Mouse (Mus musculus): ENCODE measurements at regions not wholly inside any gene's neighbourhood (a gene's known extent, or its start where the extent isn't known, plus 50 kb on each side); places are given as distances from the start of the nearest gene placed in this dataset.

GRCm38 (mm10) chr2:159491090-159491489, 696.5 kb downstream of the Dhx35 start:
- no peaks in the 10 kb centered on the region for H3K36me3 ChIP-seq (ENCODE audit: control insufficient read depth, insufficient read depth, low read length)
- no peaks in the 10 kb centered on the region for H3K27me3 ChIP-seq (ENCODE audit: control insufficient read depth, insufficient read depth, low read length)
- H3K9me3 ChIP-seq (ENCODE audit: control insufficient read depth, low read length): no peaks in the 10 kb centered on the region
- no peak overlapping the region for H3K9ac ChIP-seq (ENCODE audit: low read length)
- WGBS: 66% methylated on average over 3 of the region's 3 CpGs
- H3K27ac ChIP-seq (replicated peaks; ENCODE audit: low read depth, low read length): no peak overlapping the region
- H3K4me3 ChIP-seq (ENCODE audit: low read depth, low read length): no peak overlapping the region
- no peak for ATAC-seq (ENCODE audit: insufficient number of reproducible peaks, low FRiP score, low TSS enrichment, low read depth)
- H3K4me1 ChIP-seq (ENCODE audit: control insufficient read depth, insufficient read depth, low read length): no peaks in the 10 kb centered on the region
- no peak overlapping the region for H3K4me2 ChIP-seq (ENCODE audit: low read depth, severe bottlenecking)
- DNase-seq (ENCODE audit: low spot score): no peak

- H3K9ac ChIP-seq (ENCODE audit: low read length): no peak overlapping the region
- H3K4me1 ChIP-seq (ENCODE audit: control insufficient read depth, insufficient read depth, low read length): peaks cover 7% of the 10 kb centered on the region
- H3K9me3 ChIP-seq (ENCODE audit: control insufficient read depth, low read length): no peaks in the 10 kb centered on the region
- H3K27me3 ChIP-seq (ENCODE audit: control insufficient read depth, insufficient read depth, low read length): no peaks in the 10 kb centered on the region
- DNase-seq (ENCODE audit: low spot score) (peak; percentile 34), ATAC-seq (ENCODE audit: insufficient number of reproducible peaks, low FRiP score, low TSS enrichment, low read depth) (peak; percentile 47; the same call in 1 of the 2 replicates)
- no peak overlapping the region for H3K4me2 ChIP-seq (ENCODE audit: low read depth, severe bottlenecking)
- no peak overlapping the region for H3K27ac ChIP-seq (replicated peaks; ENCODE audit: low read depth, low read length)
- H3K36me3 ChIP-seq (ENCODE audit: control insufficient read depth, insufficient read depth, low read length): no peaks in the 10 kb centered on the region
- H3K4me3 ChIP-seq (ENCODE audit: low read depth, low read length): no peak overlapping the region
- 22% methylated on average over 2 of the region's 2 CpGs for WGBS
Measured at GRCm38 (mm10) chr2:159498691-159499090, 704.1 kb downstream of the Dhx35 start.

- no peaks in the 10 kb centered on the region for H3K36me3 ChIP-seq (ENCODE audit: control insufficient read depth, insufficient read depth, low read length)
- no peaks in the 10 kb centered on the region for H3K27me3 ChIP-seq (ENCODE audit: control insufficient read depth, insufficient read depth, low read length)
- peak; percentile 82; the same call in 1 of the 2 replicates for ATAC-seq (ENCODE audit: insufficient number of reproducible peaks, low FRiP score, low TSS enrichment, low read depth)
- H3K4me2 ChIP-seq (ENCODE audit: low read depth, severe bottlenecking): no peak overlapping the region
- no peak overlapping the region for H3K4me3 ChIP-seq (ENCODE audit: low read depth, low read length)
- peaks cover 7% of the 10 kb centered on the region for H3K4me1 ChIP-seq (ENCODE audit: control insufficient read depth, insufficient read depth, low read length)
- no peak overlapping the region for H3K27ac ChIP-seq (replicated peaks; ENCODE audit: low read depth, low read length)
- DNase-seq (ENCODE audit: low spot score): peak; percentile 68
- no peak overlapping the region for H3K9ac ChIP-seq (ENCODE audit: low read length)
- 9% methylated on average over 3 of the region's 3 CpGs for WGBS
- no peaks in the 10 kb centered on the region for H3K9me3 ChIP-seq (ENCODE audit: control insufficient read depth, low read length)
Measured at GRCm38 (mm10) chr2:159501039-159501438, 706.4 kb downstream of the Dhx35 start.

GRCm38 (mm10) chr2:159519066-159519465, 724.5 kb downstream of the Dhx35 start:
- no peaks in the 10 kb centered on the region for H3K9me3 ChIP-seq (ENCODE audit: control insufficient read depth, low read length)
- DNase-seq (ENCODE audit: low spot score): no peak
- ATAC-seq (ENCODE audit: insufficient number of reproducible peaks, low FRiP score, low TSS enrichment, low read depth): no peak
- H3K27me3 ChIP-seq (ENCODE audit: control insufficient read depth, insufficient read depth, low read length): no peaks in the 10 kb centered on the region
- H3K4me1 ChIP-seq (ENCODE audit: control insufficient read depth, insufficient read depth, low read length): no peaks in the 10 kb centered on the region
- no peaks in the 10 kb centered on the region for H3K36me3 ChIP-seq (ENCODE audit: control insufficient read depth, insufficient read depth, low read length)
- no peak overlapping the region for H3K4me3 ChIP-seq (ENCODE audit: low read depth, low read length)
- H3K27ac ChIP-seq (replicated peaks; ENCODE audit: low read depth, low read length): no peak overlapping the region
- no peak overlapping the region for H3K4me2 ChIP-seq (ENCODE audit: low read depth, severe bottlenecking)
- 55% methylated on average over 4 of the region's 4 CpGs for WGBS
- H3K9ac ChIP-seq (ENCODE audit: low read length): no peak overlapping the region

- Histone ChIP-seq H3K9ac (ENCODE audit: low read length) (no peak overlapping the region), H3K9me3 (ENCODE audit: control insufficient read depth, low read length) (no peaks in the 10 kb centered on the region), H3K27ac (replicated peaks; ENCODE audit: low read depth, low read length) (no peak overlapping the region), H3K4me3 (ENCODE audit: low read depth, low read length) (no peak overlapping the region), H3K36me3 (ENCODE audit: control insufficient read depth, insufficient read depth, low read length) (no peaks in the 10 kb centered on the region), H3K4me1 (ENCODE audit: control insufficient read depth, insufficient read depth, low read length) (no peaks in the 10 kb centered on the region), H3K27me3 (ENCODE audit: control insufficient read depth, insufficient read depth, low read length) (no peaks in the 10 kb centered on the region), H3K4me2 (ENCODE audit: low read depth, severe bottlenecking) (no peak overlapping the region)
- no peak for DNase-seq (ENCODE audit: low spot score)
- WGBS: 69% methylated on average over 2 of the region's 2 CpGs
- no peak for ATAC-seq (ENCODE audit: insufficient number of reproducible peaks, low FRiP score, low TSS enrichment, low read depth)
Measured at GRCm38 (mm10) chr2:159523739-159524138, 729.1 kb downstream of the Dhx35 start.

GRCm38 (mm10) chr2:159534951-159535350, 740.3 kb downstream of the Dhx35 start:
- DNase-seq (ENCODE audit: low spot score) (no peak), ATAC-seq (ENCODE audit: insufficient number of reproducible peaks, low FRiP score, low TSS enrichment, low read depth) (no peak)
- Histone ChIP-seq H3K4me3 (ENCODE audit: low read depth, low read length) (no peak overlapping the region), H3K36me3 (ENCODE audit: control insufficient read depth, insufficient read depth, low read length) (no peaks in the 10 kb centered on the region), H3K27me3 (ENCODE audit: control insufficient read depth, insufficient read depth, low read length) (no peaks in the 10 kb centered on the region), H3K4me2 (ENCODE audit: low read depth, severe bottlenecking) (no peak overlapping the region), H3K4me1 (ENCODE audit: control insufficient read depth, insufficient read depth, low read length) (no peaks in the 10 kb centered on the region), H3K9ac (ENCODE audit: low read length) (no peak overlapping the region), H3K9me3 (ENCODE audit: control insufficient read depth, low read length) (no peaks in the 10 kb centered on the region), H3K27ac (replicated peaks; ENCODE audit: low read depth, low read length) (no peak overlapping the region)
- WGBS: 46% methylated on average over 2 of the region's 2 CpGs

- Histone ChIP-seq H3K9ac (ENCODE audit: low read length) (no peak overlapping the region), H3K36me3 (ENCODE audit: control insufficient read depth, insufficient read depth, low read length) (no peaks in the 10 kb centered on the region), H3K9me3 (ENCODE audit: control insufficient read depth, low read length) (no peaks in the 10 kb centered on the region), H3K4me1 (ENCODE audit: control insufficient read depth, insufficient read depth, low read length) (peaks cover 3% of the 10 kb centered on the region; the same call in 1 of the 2 replicates), H3K4me2 (ENCODE audit: low read depth, severe bottlenecking) (no peak overlapping the region), H3K27ac (replicated peaks; ENCODE audit: low read depth, low read length) (no peak overlapping the region), H3K4me3 (ENCODE audit: low read depth, low read length) (no peak overlapping the region), H3K27me3 (ENCODE audit: control insufficient read depth, insufficient read depth, low read length) (no peaks in the 10 kb centered on the region)
- DNase-seq (ENCODE audit: low spot score) (no peak), ATAC-seq (ENCODE audit: insufficient number of reproducible peaks, low FRiP score, low TSS enrichment, low read depth) (no peak)
Measured at GRCm38 (mm10) chr2:159539261-159539660, 744.7 kb downstream of the Dhx35 start.

- no peak overlapping the region for H3K4me3 ChIP-seq (ENCODE audit: low read depth, low read length)
- H3K4me2 ChIP-seq (ENCODE audit: low read depth, severe bottlenecking): no peak overlapping the region
- 92% methylated on average over 3 of the region's 3 CpGs for WGBS
- no peak overlapping the region for H3K9ac ChIP-seq (ENCODE audit: low read length)
- H3K27me3 ChIP-seq (ENCODE audit: control insufficient read depth, insufficient read depth, low read length): no peaks in the 10 kb centered on the region
- H3K4me1 ChIP-seq (ENCODE audit: control insufficient read depth, insufficient read depth, low read length): no peaks in the 10 kb centered on the region
- ATAC-seq (ENCODE audit: insufficient number of reproducible peaks, low FRiP score, low TSS enrichment, low read depth) (no peak), DNase-seq (ENCODE audit: low spot score) (peak; percentile 6)
- H3K27ac ChIP-seq (replicated peaks; ENCODE audit: low read depth, low read length): no peak overlapping the region
- H3K36me3 ChIP-seq (ENCODE audit: control insufficient read depth, insufficient read depth, low read length): no peaks in the 10 kb centered on the region
- no peaks in the 10 kb centered on the region for H3K9me3 ChIP-seq (ENCODE audit: control insufficient read depth, low read length)
Measured at GRCm38 (mm10) chr2:159557567-159557966, 763.0 kb downstream of the Dhx35 start.

GRCm38 (mm10) chr2:159565255-159565654, 768.7 kb downstream of the Gm826 start:
- ATAC-seq (ENCODE audit: insufficient number of reproducible peaks, low FRiP score, low TSS enrichment, low read depth) (no peak), DNase-seq (ENCODE audit: low spot score) (no peak)
- Histone ChIP-seq H3K4me2 (ENCODE audit: low read depth, severe bottlenecking) (no peak overlapping the region), H3K4me3 (ENCODE audit: low read depth, low read length) (no peak overlapping the region), H3K36me3 (ENCODE audit: control insufficient read depth, insufficient read depth, low read length) (no peaks in the 10 kb centered on the region), H3K27ac (replicated peaks; ENCODE audit: low read depth, low read length) (no peak overlapping the region), H3K4me1 (ENCODE audit: control insufficient read depth, insufficient read depth, low read length) (no peaks in the 10 kb centered on the region), H3K9ac (ENCODE audit: low read length) (no peak overlapping the region), H3K27me3 (ENCODE audit: control insufficient read depth, insufficient read depth, low read length) (no peaks in the 10 kb centered on the region), H3K9me3 (ENCODE audit: control insufficient read depth, low read length) (no peaks in the 10 kb centered on the region)
- WGBS: 44% methylated on average over 4 of the region's 4 CpGs
